ENCODE assay signal across 17 mouse cellular contexts in the genomic region with DNA sequence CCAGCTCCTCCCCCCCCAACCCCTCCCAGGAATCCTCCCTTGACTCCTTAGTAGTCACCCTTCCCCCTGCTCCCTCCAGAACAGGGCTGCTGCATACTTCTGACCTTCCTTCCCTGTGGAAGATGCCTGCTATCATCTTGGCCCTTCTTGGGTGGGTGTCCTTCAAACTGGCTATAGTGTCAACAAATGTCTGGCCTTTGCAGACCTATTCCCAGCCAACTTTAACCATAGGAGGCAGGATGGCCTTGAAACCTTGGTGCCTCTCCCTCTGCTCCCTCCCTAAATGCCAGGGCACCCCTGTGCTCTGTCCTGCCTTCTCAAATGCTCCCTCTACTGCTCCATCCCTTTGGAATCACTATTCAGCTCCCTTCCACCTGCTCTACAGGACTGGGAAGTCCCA. TPM values are rescaled to one million over a fixed set of nuclear protein-coding genes. Genes with fewer than 3 reads are reported as not detected.
A peak's percentile ranks its signal among the peaks of the same experiment; 100 is the strongest.
DNase-seq lines count a peak whose midpoint lies in the region; ATAC-seq and TF ChIP-seq lines count a peak whose summit lies in the region.
"Had no signal": no experiment of that assay in that cellular context is flagged by ENCODE, and none has a peak within 500 bp of the region (broad histone marks: within the 10 kb centered on the region; RNA-seq: fewer than 3 reads in every experiment).

No protein-coding gene starts in this region.

- no peak for ATAC-seq in hindbrain, postnatal 0 days
- ATAC-seq in midbrain, embryonic 12.5 days (ENCODE audit: low FRiP score, low read depth): no peak
- no peak for ATAC-seq in midbrain, embryonic 16.5 days
- ATAC-seq in limb, embryonic 13.5 days (ENCODE audit: low FRiP score, low read depth): no peak
- ATAC-seq in megakaryocyte, adult 5-6 weeks (ENCODE audit: poor library complexity, severe bottlenecking): no peak
- ATAC-seq: forebrain, embryonic 13.5 days; intestine, embryonic 15.5 days had no signal

- H3K36me3 ChIP-seq in hindbrain, embryonic 10.5 days: peaks cover 41% of the 10 kb centered on the region
- H3K36me3 ChIP-seq in hindbrain, postnatal 0 days (ENCODE audit: insufficient read depth, low read length): peaks cover 15% of the 10 kb centered on the region
- peaks cover 28% of the 10 kb centered on the region for H3K36me3 ChIP-seq in midbrain, embryonic 12.5 days
- H3K36me3 ChIP-seq in midbrain, embryonic 16.5 days (ENCODE audit: control insufficient read depth, insufficient read depth, low read length): peaks cover 24% of the 10 kb centered on the region
- H3K36me3 ChIP-seq in limb, embryonic 13.5 days: peaks cover 64% of the 10 kb centered on the region

- no peak overlapping the region for H3K4me2 ChIP-seq in hindbrain, postnatal 0 days (ENCODE audit: low read depth, low read length)
- peak overlapping the region; percentile 42; the same call in 1 of the 2 replicates for H3K4me2 ChIP-seq in midbrain, embryonic 12.5 days (replicated peaks)
- no peak overlapping the region for H3K4me2 ChIP-seq in midbrain, embryonic 16.5 days (ENCODE audit: low read length)
- H3K4me2 ChIP-seq in limb, embryonic 13.5 days (replicated peaks): no peak overlapping the region
- H3K4me2 ChIP-seq: embryonic facial prominence, embryonic 15.5 days; intestine, embryonic 15.5 days had no signal

- DNase-seq in adrenal gland, adult 2 months: peak; percentile 40
- DNase-seq in adrenal gland, postnatal 4 days (ENCODE audit: low spot score in 2 of 2): no peak
- no peak for DNase-seq in hindbrain, embryonic 10.5 days (ENCODE audit: low spot score)
- DNase-seq in hindbrain, postnatal 0 days (ENCODE audit: low spot score): no peak
- DNase-seq: cerebellum, postnatal 36 days; heart, adult 11 months; heart, postnatal 10 days; left cerebral cortex, postnatal 4 days; midbrain, embryonic 14.5 days; thymus, adult 2 months had no signal

- H3K27me3 ChIP-seq in hindbrain, embryonic 10.5 days (ENCODE audit: insufficient read depth, poor library complexity, severe bottlenecking): peaks cover 74% of the 10 kb centered on the region
- H3K27me3 ChIP-seq in hindbrain, postnatal 0 days (ENCODE audit: insufficient read depth, low read length): no peaks in the 10 kb centered on the region
- peaks cover 57% of the 10 kb centered on the region for H3K27me3 ChIP-seq in midbrain, embryonic 12.5 days
- H3K27me3 ChIP-seq in midbrain, embryonic 16.5 days (ENCODE audit: control insufficient read depth, insufficient read depth, low read depth, low read length): peaks cover 5% of the 10 kb centered on the region
- H3K27me3 ChIP-seq in limb, embryonic 13.5 days: peaks cover 33% of the 10 kb centered on the region
- H3K27me3 ChIP-seq: embryonic facial prominence, embryonic 15.5 days; intestine, embryonic 15.5 days had no signal

- H3K4me1 ChIP-seq in hindbrain, embryonic 10.5 days (replicated peaks): peaks cover 53% of the 10 kb centered on the region
- peaks cover 9% of the 10 kb centered on the region for H3K4me1 ChIP-seq in hindbrain, postnatal 0 days (ENCODE audit: insufficient read depth, low read length)
- H3K4me1 ChIP-seq in midbrain, embryonic 12.5 days: peaks cover 39% of the 10 kb centered on the region
- H3K4me1 ChIP-seq in midbrain, embryonic 16.5 days (ENCODE audit: control insufficient read depth, insufficient read depth, low read length): peaks cover 14% of the 10 kb centered on the region
- H3K4me1 ChIP-seq in limb, embryonic 13.5 days: peaks cover 66% of the 10 kb centered on the region

- H3K27ac ChIP-seq in hindbrain, embryonic 10.5 days: peak overlapping the region; percentile 40; the same call in 1 of the 2 replicates
- no peak overlapping the region for H3K27ac ChIP-seq in hindbrain, postnatal 0 days
- H3K27ac ChIP-seq in midbrain, embryonic 12.5 days (replicated peaks): no peak overlapping the region
- H3K27ac ChIP-seq in midbrain, embryonic 16.5 days (ENCODE audit: low read length): no peak overlapping the region
- no peak overlapping the region for H3K27ac ChIP-seq in limb, embryonic 13.5 days
- H3K27ac ChIP-seq: forebrain, embryonic 13.5 days; intestine, embryonic 15.5 days had no signal

- no peak overlapping the region for H3K9ac ChIP-seq in hindbrain, postnatal 0 days (replicated peaks; ENCODE audit: low read length)
- no peak overlapping the region for H3K9ac ChIP-seq in midbrain, embryonic 12.5 days (replicated peaks)
- H3K9ac ChIP-seq in midbrain, embryonic 16.5 days (ENCODE audit: low read depth, low read length): no peak overlapping the region
- 0 out of 2 replicates have a peak overlapping the region, but pooled peaks have one; percentile 19 for H3K9ac ChIP-seq in limb, embryonic 13.5 days
- H3K9ac ChIP-seq: embryonic facial prominence, embryonic 15.5 days; forebrain, embryonic 13.5 days; intestine, embryonic 15.5 days had no signal

- TF ChIP-seq CTCF in hindbrain, postnatal 0 days (IDR thresholded peaks at IDR 0.05; ENCODE audit: low read depth): no peak

- H3K4me3 ChIP-seq in hindbrain, embryonic 10.5 days: no peak overlapping the region
- no peak overlapping the region for H3K4me3 ChIP-seq in hindbrain, postnatal 0 days (ENCODE audit: low read length)
- H3K4me3 ChIP-seq in midbrain, embryonic 12.5 days: no peak overlapping the region
- H3K4me3 ChIP-seq in midbrain, embryonic 16.5 days (ENCODE audit: low read depth, low read length): no peak overlapping the region
- no peak overlapping the region for H3K4me3 ChIP-seq in limb, embryonic 13.5 days
- H3K4me3 ChIP-seq: embryonic facial prominence, embryonic 15.5 days; intestine, embryonic 15.5 days had no signal

- H3K9me3 ChIP-seq in hindbrain, embryonic 10.5 days: peaks cover 10% of the 10 kb centered on the region; the same call in 1 of the 2 replicates
- H3K9me3 ChIP-seq in hindbrain, postnatal 0 days (ENCODE audit: low read length): no peaks in the 10 kb centered on the region
- H3K9me3 ChIP-seq in midbrain, embryonic 12.5 days: no peaks in the 10 kb centered on the region
- H3K9me3 ChIP-seq in midbrain, embryonic 16.5 days (replicated peaks; ENCODE audit: control insufficient read depth, low read length, poor library complexity, severe bottlenecking): no peaks in the 10 kb centered on the region
- no peaks in the 10 kb centered on the region for H3K9me3 ChIP-seq in limb, embryonic 13.5 days
- H3K9me3 ChIP-seq: embryonic facial prominence, embryonic 15.5 days; forebrain, embryonic 13.5 days; intestine, embryonic 15.5 days had no signal

RNA-seq across cellular contexts. Expression of a gene that starts 6.0 kb away (rescaled TPM):
- total RNA-seq in adrenal gland, adult 2 months (2021): 10 to 100 TPM; 47.3 to 53.6 TPM
- polyA plus RNA-seq in adrenal gland, adult 2 months (2012; rRNA removed): 119 and 124 TPM in 2 replicates
- 10 to 100 TPM; 64.1 to 64.7 TPM for total RNA-seq in adrenal gland, postnatal 4 days (2021)
- 12.4 and 16.2 TPM in 2 replicates for polyA plus RNA-seq in hindbrain, embryonic 10.5 days (2016; fragmentation: Nextera tagmentation; extraction: Ambion mirVana)
- 27.5 and 61.1 TPM in 2 replicates for total RNA-seq in hindbrain, postnatal 0 days (2014; rRNA removed)
- polyA plus RNA-seq in hindbrain, postnatal 0 days (2015; fragmentation: Nextera tagmentation; extraction: Ambion mirVana): 39.1 and 39.4 TPM in 2 replicates
- polyA plus RNA-seq in midbrain, embryonic 12.5 days (2016; fragmentation: Nextera tagmentation; extraction: Ambion mirVana): 19.9 and 22.9 TPM in 2 replicates
- polyA plus RNA-seq in midbrain, embryonic 16.5 days (2015; fragmentation: Nextera tagmentation; extraction: Ambion mirVana): 30.3 and 32.8 TPM in 2 replicates
- 23.0 and 24.7 TPM in 2 replicates for polyA plus RNA-seq in limb, embryonic 13.5 days (2015; fragmentation: Nextera tagmentation; extraction: Ambion mirVana)
- 23.7 and 28.7 TPM in 2 replicates for total RNA-seq in megakaryocyte, adult 5-6 weeks (2015)
- total RNA-seq in megakaryocyte, adult 5-6 weeks (2017): 7.4 and 9.0 TPM in 2 replicates

RNA-seq across cellular contexts. Expression of a gene that starts 8.4 kb away (rescaled TPM):
- 1 to 10 TPM; 2.7 to 3.5 TPM for total RNA-seq in adrenal gland, adult 2 months (2021)
- 8.4 and 12.3 TPM in 2 replicates for polyA plus RNA-seq in adrenal gland, adult 2 months (2012; rRNA removed)
- 1 to 10 TPM; 2.6 to 4.0 TPM for total RNA-seq in adrenal gland, postnatal 4 days (2021)
- 0.50 and 0.64 TPM in 2 replicates for polyA plus RNA-seq in hindbrain, embryonic 10.5 days (2016; fragmentation: Nextera tagmentation; extraction: Ambion mirVana)
- 0.73 and 0.86 TPM in 2 replicates for total RNA-seq in hindbrain, postnatal 0 days (2014; rRNA removed)
- polyA plus RNA-seq in hindbrain, postnatal 0 days (2015; fragmentation: Nextera tagmentation; extraction: Ambion mirVana): 0.10 and 0.38 TPM in 2 replicates
- polyA plus RNA-seq in midbrain, embryonic 12.5 days (2016; fragmentation: Nextera tagmentation; extraction: Ambion mirVana): 0.10 and 0.22 TPM in 2 replicates
- polyA plus RNA-seq in midbrain, embryonic 16.5 days (2015; fragmentation: Nextera tagmentation; extraction: Ambion mirVana): 0.51 and 0.62 TPM in 2 replicates
- 0.23 and 0.47 TPM in 2 replicates for polyA plus RNA-seq in limb, embryonic 13.5 days (2015; fragmentation: Nextera tagmentation; extraction: Ambion mirVana)
- 0.02 TPM in 1 of 2 replicates, not detected in the other for total RNA-seq in megakaryocyte, adult 5-6 weeks (2015)
- not detected in 2 replicates for total RNA-seq in megakaryocyte, adult 5-6 weeks (2017)

RNA-seq across cellular contexts. Expression of a gene that starts 44.3 kb away (rescaled TPM):
- 10 to 100 TPM; 30.9 to 31.3 TPM for total RNA-seq in adrenal gland, adult 2 months (2021)
- 42.5 and 55.2 TPM in 2 replicates for polyA plus RNA-seq in adrenal gland, adult 2 months (2012; rRNA removed)
- total RNA-seq in adrenal gland, postnatal 4 days (2021): 10 to 100 TPM; 47.5 to 50.8 TPM
- 27.7 and 28.1 TPM in 2 replicates for polyA plus RNA-seq in hindbrain, embryonic 10.5 days (2016; fragmentation: Nextera tagmentation; extraction: Ambion mirVana)
- 38.4 and 49.8 TPM in 2 replicates for total RNA-seq in hindbrain, postnatal 0 days (2014; rRNA removed)
- polyA plus RNA-seq in hindbrain, postnatal 0 days (2015; fragmentation: Nextera tagmentation; extraction: Ambion mirVana): 19.1 and 20.5 TPM in 2 replicates
- polyA plus RNA-seq in midbrain, embryonic 12.5 days (2016; fragmentation: Nextera tagmentation; extraction: Ambion mirVana): 26.4 and 27.8 TPM in 2 replicates
- 28.1 and 30.3 TPM in 2 replicates for polyA plus RNA-seq in midbrain, embryonic 16.5 days (2015; fragmentation: Nextera tagmentation; extraction: Ambion mirVana)
- polyA plus RNA-seq in limb, embryonic 13.5 days (2015; fragmentation: Nextera tagmentation; extraction: Ambion mirVana): 25.4 and 29.5 TPM in 2 replicates
- 0.67 and 1.1 TPM in 2 replicates for total RNA-seq in megakaryocyte, adult 5-6 weeks (2015)
- total RNA-seq in megakaryocyte, adult 5-6 weeks (2017): 1.2 and 1.9 TPM in 2 replicates
